Mouse (Mus musculus) megakaryocyte, embryonic 14.5 days (primary cell): ENCODE measurements around the gene Ddost. TPM values are rescaled to one million over a fixed set of nuclear protein-coding genes. Genes with fewer than 3 reads are reported as not detected.

Experiments
- H3K27me3 ChIP-seq: replicated peaks from 2 replicates; pipeline ENCODE3; 2012; ENCODE audit warnings: inconsistent platforms
- H3K36me3 ChIP-seq: replicated peaks from 2 replicates; pipeline ENCODE3; 2012; ENCODE audit warnings: low read length, inconsistent platforms, mixed read lengths
- H3K4me1 ChIP-seq: 2 replicates; pipeline ENCODE4 v1.6.1; 2012; ENCODE audit warnings: inconsistent platforms
- H3K4me3 ChIP-seq: replicated peaks from 2 replicates; pipeline ENCODE3; 2012; ENCODE audit warnings: moderate library complexity, mild to moderate bottlenecking, inconsistent platforms
- H3K9me3 ChIP-seq: 2 replicates; pipeline ENCODE4 v1.6.1; 2012; ENCODE audit warnings: inconsistent platforms
- FLI1 ChIP-seq: IDR thresholded peaks from 2 replicates; pipeline ENCODE4 v1.6.1; 2012; ENCODE audit warnings: low read length, inconsistent platforms, mixed read lengths
- GATA1 ChIP-seq: IDR thresholded peaks from 3 replicates; pipeline ENCODE4 v1.6.1; 2012; ENCODE audit warnings: mixed read lengths, low read length, inconsistent platforms, borderline replicate concordance
- polyA plus RNA-seq: library from polyadenylated mRNA; stranded (reverse); fragments of >175 nt; gene quantifications from 2 replicates; pipeline ENCODE4 v1.2.3, GENCODE M21; 2012; ENCODE audit warnings: low replicate concordance; ENCODE audit not compliant: insufficient read depth

Ddost gene
- polyA plus RNA-seq, 1 experiment, result 151 TPM

- Histone ChIP-seq H3K4me1 (peaks cover 4% of the 10 kb centered on the region), H3K27me3 (peaks cover 64% of the 10 kb centered on the region), H3K9me3 (peaks cover 15% of the 10 kb centered on the region; the same call in 1 of the 2 replicates), H3K4me3 (no peak overlapping the region), H3K36me3 (no peaks in the 10 kb centered on the region)
- TF ChIP-seq FLI1, result no peak
- TF ChIP-seq GATA1, result no peak
These were observed 27.1 kb downstream of the Ddost start for GRCm38 (mm10) chr4:138331647-138332046.

DNA sequence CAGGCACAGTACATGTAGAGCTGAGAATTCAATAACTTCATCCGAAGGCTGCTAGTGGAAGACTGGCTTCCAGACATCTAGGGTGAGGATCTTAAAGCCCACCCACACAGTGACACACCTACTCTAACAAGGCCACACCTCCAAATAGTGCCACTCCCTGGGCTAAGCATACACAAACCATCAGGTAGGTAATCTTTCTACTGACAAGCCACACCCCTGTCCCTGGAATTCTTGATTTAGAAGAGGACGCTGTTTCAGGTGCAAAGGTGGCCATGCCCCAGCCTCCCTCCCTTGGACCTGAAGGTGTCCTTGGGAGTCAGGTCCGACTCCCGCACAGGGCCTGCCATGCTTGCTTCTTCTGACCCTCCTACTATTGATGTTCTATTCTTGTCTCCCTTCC lies 28.6 kb downstream of the Ddost start:
- peaks cover 75% of the 10 kb centered on the region for H3K27me3 ChIP-seq
- H3K9me3 ChIP-seq, result peaks cover 11% of the 10 kb centered on the region; the same call in 1 of the 2 replicates
- no peak overlapping the region for H3K4me3 ChIP-seq
- no peaks in the 10 kb centered on the region for H3K36me3 ChIP-seq
- peaks cover 9% of the 10 kb centered on the region; the same call in 1 of the 2 replicates for H3K4me1 ChIP-seq
- no peak for TF ChIP-seq GATA1
- TF ChIP-seq FLI1, result no peak

- H3K36me3 ChIP-seq, result no peaks in the 10 kb centered on the region
- H3K27me3 ChIP-seq, result peaks cover 72% of the 10 kb centered on the region
- H3K9me3 ChIP-seq, result no peaks in the 10 kb centered on the region
- no peak overlapping the region for H3K4me3 ChIP-seq
- peaks cover 11% of the 10 kb centered on the region for H3K4me1 ChIP-seq
- TF ChIP-seq FLI1 (no peak), GATA1 (no peak)
These were observed 30.5 kb downstream of the Ddost start for GRCm38 (mm10) chr4:138335036-138335435.

DNA sequence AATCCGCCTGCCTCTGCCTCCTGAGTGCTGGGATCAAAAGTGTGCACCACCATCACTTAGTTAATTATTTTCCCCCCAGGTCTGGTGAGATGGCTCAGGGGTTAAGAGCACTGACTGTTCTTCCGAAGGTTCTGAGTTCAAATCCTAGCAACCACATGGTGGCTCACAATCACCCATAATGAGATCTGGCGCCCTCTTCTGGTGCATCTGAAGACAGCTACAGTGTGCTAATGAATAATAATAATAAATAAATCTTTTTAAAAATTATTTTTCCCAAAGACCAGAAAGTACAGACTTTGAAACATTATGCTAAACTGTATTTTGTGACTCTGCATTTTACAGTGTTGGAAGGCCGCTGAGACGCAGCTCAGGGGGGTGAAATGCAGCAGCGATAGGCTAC lies 31.1 kb downstream of the Ddost start:
- TF ChIP-seq GATA1, result no peak
- TF ChIP-seq FLI1, result no peak
- Histone ChIP-seq H3K27me3 (peaks cover 72% of the 10 kb centered on the region), H3K9me3 (no peaks in the 10 kb centered on the region)

DNA sequence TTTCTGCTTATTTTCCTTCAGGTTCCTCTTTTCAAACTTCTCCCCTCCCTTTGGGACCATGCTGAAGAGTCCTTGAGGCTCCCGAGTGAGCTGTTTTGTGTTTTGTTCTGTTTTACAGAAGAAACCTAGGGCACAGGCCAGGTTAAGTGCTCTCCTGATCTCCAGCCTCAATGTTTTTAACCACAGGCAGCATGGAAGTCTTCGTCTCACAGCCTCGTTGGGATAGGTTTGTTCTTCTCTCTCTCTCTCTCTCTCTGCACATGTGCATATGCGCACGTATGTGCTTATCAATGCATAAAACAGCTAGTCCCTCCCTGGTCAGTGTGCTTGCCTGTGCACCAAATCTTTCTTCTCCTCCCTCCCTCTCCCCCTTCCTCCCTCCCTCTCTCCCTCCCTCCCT lies 32.3 kb downstream of the Ddost start:
- H3K4me1 ChIP-seq, result peaks cover 17% of the 10 kb centered on the region
- H3K9me3 ChIP-seq, result no peaks in the 10 kb centered on the region
- peaks cover 71% of the 10 kb centered on the region for H3K27me3 ChIP-seq
- TF ChIP-seq GATA1 (no peak), FLI1 (no peak)
- H3K36me3 ChIP-seq, result no peaks in the 10 kb centered on the region
- H3K4me3 ChIP-seq, result no peak overlapping the region

More for the DNA sequence above, 31.1 kb downstream of the Ddost start:
- Histone ChIP-seq H3K4me3 (no peak overlapping the region), H3K36me3 (no peaks in the 10 kb centered on the region), H3K4me1 (peaks cover 13% of the 10 kb centered on the region)

DNA sequence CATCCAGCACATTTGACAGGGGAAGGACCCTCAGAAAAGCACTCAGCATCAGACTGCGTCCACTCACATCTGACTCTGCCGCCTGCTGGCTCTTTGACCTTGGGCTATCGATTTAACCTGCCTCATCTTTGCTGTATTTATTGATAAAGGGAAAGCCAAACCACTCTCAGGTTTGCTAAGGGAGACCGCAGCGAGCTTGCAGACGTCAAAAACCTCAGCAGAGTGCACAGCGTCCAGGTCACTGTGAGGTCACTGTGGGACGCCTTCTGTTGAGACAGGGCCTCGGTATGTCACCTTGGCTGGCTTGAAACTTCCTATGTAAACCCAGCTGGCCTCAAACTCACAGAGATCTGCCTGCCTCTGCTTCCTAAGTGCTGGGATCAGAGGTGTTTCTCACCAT lies 32.8 kb downstream of the Ddost start:
- no peaks in the 10 kb centered on the region for H3K36me3 ChIP-seq
- H3K9me3 ChIP-seq, result no peaks in the 10 kb centered on the region
- peaks cover 17% of the 10 kb centered on the region for H3K4me1 ChIP-seq
- H3K4me3 ChIP-seq, result no peak overlapping the region
- H3K27me3 ChIP-seq, result peaks cover 68% of the 10 kb centered on the region
- TF ChIP-seq GATA1, result no peak
- no peak for TF ChIP-seq FLI1

GRCm38 (mm10) chr4:138339963-138340362 lies 35.4 kb downstream of the Ddost start:
- no peak for TF ChIP-seq GATA1
- no peak for TF ChIP-seq FLI1
- Histone ChIP-seq H3K36me3 (no peaks in the 10 kb centered on the region), H3K4me1 (peaks cover 32% of the 10 kb centered on the region), H3K4me3 (no peak overlapping the region), H3K27me3 (peaks cover 55% of the 10 kb centered on the region), H3K9me3 (no peaks in the 10 kb centered on the region)

GRCm38 (mm10) chr4:138341393-138341792 lies 36.9 kb downstream of the Ddost start:
- no peak for TF ChIP-seq GATA1
- no peak for TF ChIP-seq FLI1
- Histone ChIP-seq H3K36me3 (no peaks in the 10 kb centered on the region), H3K9me3 (no peaks in the 10 kb centered on the region), H3K27me3 (peaks cover 56% of the 10 kb centered on the region), H3K4me3 (no peak overlapping the region), H3K4me1 (peaks cover 38% of the 10 kb centered on the region)

DNA sequence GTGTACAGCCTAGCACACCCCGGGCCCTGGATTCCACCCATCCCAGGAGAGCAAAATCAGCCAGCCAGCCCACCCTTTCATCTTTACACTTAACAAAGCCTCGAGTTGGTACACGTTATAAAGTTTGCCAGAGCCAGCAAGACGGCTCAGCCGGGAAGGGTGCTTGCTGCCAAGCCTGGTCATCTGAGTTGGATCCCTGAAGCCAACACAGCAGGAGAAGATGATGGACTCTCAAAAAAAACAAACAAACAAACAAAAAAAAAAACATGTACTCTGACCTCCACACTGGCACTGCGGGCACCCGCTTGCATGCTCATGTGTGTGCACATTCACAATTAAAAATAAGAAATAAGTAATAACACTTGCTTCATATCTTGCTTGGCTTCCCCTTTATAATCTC lies 37.5 kb downstream of the Ddost start:
- TF ChIP-seq FLI1 (no peak), GATA1 (no peak)
- Histone ChIP-seq H3K4me1 (peaks cover 38% of the 10 kb centered on the region), H3K4me3 (no peak overlapping the region), H3K27me3 (peaks cover 58% of the 10 kb centered on the region), H3K36me3 (no peaks in the 10 kb centered on the region), H3K9me3 (no peaks in the 10 kb centered on the region)

GRCm38 (mm10) chr4:138342778-138343177 lies 38.2 kb downstream of the Ddost start:
- Histone ChIP-seq H3K27me3 (peaks cover 58% of the 10 kb centered on the region), H3K4me3 (no peak overlapping the region), H3K4me1 (peaks cover 35% of the 10 kb centered on the region), H3K9me3 (no peaks in the 10 kb centered on the region), H3K36me3 (no peaks in the 10 kb centered on the region)
- TF ChIP-seq FLI1, result no peak
- no peak for TF ChIP-seq GATA1

DNA sequence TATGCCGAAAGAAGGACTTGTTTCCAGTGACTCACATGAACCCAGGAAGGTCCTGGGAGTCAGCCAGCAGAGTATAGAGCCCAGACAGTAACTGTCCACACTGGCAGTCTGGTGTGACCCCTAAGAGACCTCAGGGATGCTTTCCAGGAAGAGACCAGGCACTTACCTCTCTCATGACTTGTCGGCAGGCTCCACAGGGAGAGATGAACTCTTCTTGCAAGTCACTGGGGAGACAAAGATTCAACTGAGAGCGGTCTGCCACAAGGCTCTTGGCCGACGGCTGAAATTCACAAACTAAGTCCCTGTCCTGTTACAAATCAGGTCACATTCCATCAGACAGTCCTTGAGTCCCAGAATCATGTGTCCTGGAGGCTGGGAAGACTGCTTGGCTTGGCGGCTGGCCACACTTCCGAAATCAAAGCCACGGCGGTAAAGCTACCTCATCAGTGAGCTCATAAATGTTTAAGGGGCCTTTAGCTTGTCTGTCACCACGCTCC lies 38.9 kb downstream of the Ddost start:
- no peak for TF ChIP-seq GATA1
- TF ChIP-seq FLI1, result no peak
- Histone ChIP-seq H3K4me3 (no peak overlapping the region), H3K9me3 (no peaks in the 10 kb centered on the region), H3K36me3 (no peaks in the 10 kb centered on the region), H3K27me3 (peaks cover 57% of the 10 kb centered on the region), H3K4me1 (peaks cover 33% of the 10 kb centered on the region)
